ENCODE assay signal across 1 mouse cellular context in the genomic region with DNA sequence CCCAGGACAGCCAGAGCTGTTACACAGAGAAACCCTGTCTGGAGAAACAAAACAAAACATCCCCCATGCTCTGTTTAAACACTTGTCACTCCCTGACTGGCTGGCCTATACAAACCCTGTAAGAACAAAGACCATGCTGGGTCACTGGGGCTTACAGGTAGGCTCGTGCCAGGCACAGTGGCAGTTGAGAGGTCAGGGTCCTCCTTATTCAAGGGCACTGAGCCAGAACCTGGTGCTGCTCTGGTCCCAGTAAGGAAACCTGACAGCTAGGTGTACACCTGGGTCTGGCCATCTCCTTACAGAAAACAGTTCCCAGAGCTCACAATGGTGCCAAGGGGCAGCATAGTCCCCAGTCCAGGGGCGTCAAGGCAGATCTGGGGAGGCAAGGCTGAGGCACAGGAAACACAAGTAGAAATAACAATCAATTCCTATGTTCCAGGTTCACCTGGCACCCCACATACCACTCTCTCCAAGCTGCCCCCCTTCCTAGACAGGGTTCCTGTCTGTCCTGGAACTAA.
TF ChIP-seq lines count a peak whose summit lies in the region.

No protein-coding gene starts in this region.

TF ChIP-seq in ES-E14, 5 proteins besides CTCF, POLR2A, EP300 and RAD21 (continued from another document):
- no peak for TF ChIP-seq HCFC1 (IDR thresholded peaks at IDR 0.05; ENCODE audit: borderline replicate concordance, insufficient read depth, low read length)
